Mouse (Mus musculus) embryonic facial prominence, embryonic 14.5 days (tissue): ENCODE data around the gene Coa7. TPM values are rescaled to one million over a fixed set of nuclear protein-coding genes. Genes with fewer than 3 reads are reported as not detected.
"Not testable (repeated sequence)": the region's sequence is repeated elsewhere in the genome, so short reads cannot be mapped to it uniquely, and the experiment has no call there.

Experiments
- ATAC-seq: fragments of 200-750 bp; cut with Nextera tagmentation; 2 replicates; pipeline ENCODE4 v1.8.0; 2017; ENCODE audit warnings: low read depth, moderate number of reproducible peaks, moderate TSS enrichment
- DNase-seq: peaks from one replicate; pipeline ENCODE4 v3.0.0-alpha.2; 2015; ENCODE audit warnings: low spot score
- H3K27ac ChIP-seq: fragments of 300-500 bp; sonication (generic); replicated peaks from 2 replicates; pipeline ENCODE4 v1.5.1; 2014; ENCODE audit warnings: low read depth, mild to moderate bottlenecking, low read length, moderate library complexity
- H3K27me3 ChIP-seq: fragments of 300-500 bp; sonication (generic); replicated peaks from 2 replicates; pipeline ENCODE4 v1.6.1; 2014; ENCODE audit warnings: low read length; ENCODE audit not compliant: control insufficient read depth, insufficient read depth
- H3K36me3 ChIP-seq: fragments of 300-500 bp; sonication (generic); 2 replicates; pipeline ENCODE4 v1.6.1; 2014; ENCODE audit warnings: low read length, mixed read lengths; ENCODE audit not compliant: control insufficient read depth, insufficient read depth
- H3K4me1 ChIP-seq: fragments of 300-500 bp; sonication (generic); 2 replicates; pipeline ENCODE4 v1.6.1; 2014; ENCODE audit warnings: antibody characterized with exemption, low read length; ENCODE audit not compliant: control insufficient read depth, insufficient read depth
- H3K4me2 ChIP-seq: fragments of 300-500 bp; sonication (generic); 2 replicates; pipeline ENCODE4 v1.6.1; 2014; ENCODE audit warnings: low read depth, mild to moderate bottlenecking, low read length, moderate library complexity, mixed read lengths
- H3K4me3 ChIP-seq: fragments of 300-500 bp; sonication (generic); 2 replicates; pipeline ENCODE4 v1.5.1; 2014; ENCODE audit warnings: low read depth, mild to moderate bottlenecking, low read length
- H3K9ac ChIP-seq: fragments of 300-500 bp; sonication (generic); 2 replicates; pipeline ENCODE4 v1.6.1; 2014; ENCODE audit warnings: low read depth, mild to moderate bottlenecking, low read length, moderate library complexity, mixed read lengths
- H3K9me3 ChIP-seq: fragments of 300-500 bp; sonication (generic); 2 replicates; pipeline ENCODE4 v1.6.1; 2016; ENCODE audit warnings: low read length; ENCODE audit not compliant: control insufficient read depth
- WGBS: fragments of 180-500 bp; shearing (Covaris S2); extraction: QIAGEN DNeasy Blood & Tissue Kit; methylation state at CpG from one replicate; pipeline ENCODE4 v1.1.7; 2014; 5-methylcytosine and 5-hydroxymethylcytosine counted together
- polyA plus RNA-seq: library from polyadenylated mRNA; unstranded; fragments of >200 nt; fragmentation: Nextera tagmentation; extraction: Ambion mirVana; gene quantifications from 2 replicates; pipeline ENCODE4 v1.2.1, GENCODE M21; 2014

Gene Coa7
- polyA plus RNA-seq, 1 experiment from 2014 or later, result 40.2 TPM

- Histone ChIP-seq H3K9ac (no peak overlapping the region), H3K27me3 (no peaks in the 10 kb centered on the region), H3K9me3 (no peaks in the 10 kb centered on the region), H3K4me3 (no peak overlapping the region), H3K4me1 (peaks cover 50% of the 10 kb centered on the region), H3K4me2 (no peak overlapping the region), H3K27ac (peak overlapping the region; percentile 84), H3K36me3 (no peaks in the 10 kb centered on the region)
- DNase-seq, result no peak
- WGBS, result 60% methylated on average over 3 of the region's 3 CpGs
- ATAC-seq, result no peak
Measured at GRCm38 (mm10) chr4:108349064-108349463, 21.1 kb downstream of the Coa7 start.

GRCm38 (mm10) chr4:108349836-108350547 lies 22.1 kb downstream of the Coa7 start:
- Histone ChIP-seq H3K36me3 (no peaks in the 10 kb centered on the region), H3K9ac (no peak overlapping the region), H3K27me3 (no peaks in the 10 kb centered on the region), H3K4me2 (0 out of 2 replicates have a peak overlapping the region, but pooled peaks have one; percentile 2), H3K27ac (peak overlapping the region; percentile 84), H3K4me3 (no peak overlapping the region), H3K9me3 (no peaks in the 10 kb centered on the region), H3K4me1 (peaks cover 44% of the 10 kb centered on the region)
- 25% methylated on average over 8 of the region's 8 CpGs for WGBS
- no peak for ATAC-seq
- no peak for DNase-seq

- H3K9ac ChIP-seq, result peak overlapping the region; percentile 19; the same call in 1 of the 2 replicates
- no peaks in the 10 kb centered on the region for H3K36me3 ChIP-seq
- no peaks in the 10 kb centered on the region for H3K9me3 ChIP-seq
- ATAC-seq (peak; percentile 91), DNase-seq (peak; percentile 93)
- 0% methylated on average over 8 of the region's 8 CpGs for WGBS
- no peak overlapping the region for H3K4me3 ChIP-seq
- H3K27me3 ChIP-seq, result no peaks in the 10 kb centered on the region
- H3K4me1 ChIP-seq, result peaks cover 36% of the 10 kb centered on the region
- peak overlapping the region; percentile 12; the same call in 1 of the 2 replicates for H3K4me2 ChIP-seq
- peak overlapping the region; percentile 84 for H3K27ac ChIP-seq
Measured at GRCm38 (mm10) chr4:108350819-108351218, 22.9 kb downstream of the Coa7 start.

GRCm38 (mm10) chr4:108353591-108353990 lies 25.7 kb downstream of the Coa7 start:
- not testable (repeated sequence) for H3K9me3 ChIP-seq, H3K27me3 ChIP-seq, H3K4me2 ChIP-seq, H3K9ac ChIP-seq, H3K36me3 ChIP-seq, ATAC-seq, H3K27ac ChIP-seq, DNase-seq, H3K4me3 ChIP-seq
- peaks cover 29% of the 10 kb centered on the region for H3K4me1 ChIP-seq

GRCm38 (mm10) chr4:108357458-108357857 lies 29.5 kb downstream of the Coa7 start:
- H3K4me1 ChIP-seq, result peaks cover 28% of the 10 kb centered on the region
- H3K4me3 ChIP-seq, result no peak overlapping the region
- WGBS, result 91% methylated on average over 8 of the region's 8 CpGs
- no peaks in the 10 kb centered on the region for H3K27me3 ChIP-seq
- no peak for ATAC-seq
- no peaks in the 10 kb centered on the region for H3K36me3 ChIP-seq
- no peak for DNase-seq
- H3K27ac ChIP-seq, result no peak overlapping the region
- H3K4me2 ChIP-seq, result no peak overlapping the region
- no peaks in the 10 kb centered on the region for H3K9me3 ChIP-seq
- no peak overlapping the region for H3K9ac ChIP-seq

GRCm38 (mm10) chr4:108358498-108358897 lies 30.6 kb downstream of the Coa7 start:
- ATAC-seq, result no peak
- no peaks in the 10 kb centered on the region for H3K27me3 ChIP-seq
- peaks cover 38% of the 10 kb centered on the region for H3K4me1 ChIP-seq
- no peak overlapping the region for H3K4me3 ChIP-seq
- DNase-seq, result no peak
- no peak overlapping the region for H3K9ac ChIP-seq
- no peak overlapping the region for H3K4me2 ChIP-seq
- H3K36me3 ChIP-seq, result no peaks in the 10 kb centered on the region
- H3K9me3 ChIP-seq, result no peaks in the 10 kb centered on the region
- 22% methylated on average over 4 of the region's 4 CpGs for WGBS
- H3K27ac ChIP-seq, result no peak overlapping the region

GRCm38 (mm10) chr4:108360136-108361055 lies 32.5 kb downstream of the Coa7 start:
- H3K4me3 ChIP-seq, result peak overlapping the region; percentile 26
- ATAC-seq, result peak; percentile 83
- peak overlapping the region; percentile 52 for H3K4me2 ChIP-seq
- no peaks in the 10 kb centered on the region for H3K36me3 ChIP-seq
- no peaks in the 10 kb centered on the region for H3K9me3 ChIP-seq
- peak overlapping the region; percentile 93 for H3K27ac ChIP-seq
- H3K27me3 ChIP-seq, result no peaks in the 10 kb centered on the region
- peak overlapping the region; percentile 50 for H3K9ac ChIP-seq
- DNase-seq, result peak; percentile 96
- peaks cover 46% of the 10 kb centered on the region for H3K4me1 ChIP-seq
- WGBS, result 4% methylated on average over 28 of the region's 28 CpGs

GRCm38 (mm10) chr4:108362321-108363261 lies 34.7 kb downstream of the Coa7 start:
- peak; percentile 73 for ATAC-seq

More at GRCm38 (mm10) chr4:108362321-108363261, 34.7 kb downstream of the Coa7 start:
- peak overlapping the region; percentile 1; the same call in 1 of the 2 replicates for H3K4me3 ChIP-seq
- peaks cover 46% of the 10 kb centered on the region for H3K4me1 ChIP-seq
- H3K9ac ChIP-seq, result peak overlapping the region; percentile 27
- peak overlapping the region; percentile 44 for H3K4me2 ChIP-seq
- DNase-seq, result peak; percentile 90
- no peaks in the 10 kb centered on the region for H3K9me3 ChIP-seq
- WGBS, result 5% methylated on average over 18 of the region's 18 CpGs
- H3K36me3 ChIP-seq, result no peaks in the 10 kb centered on the region
- H3K27ac ChIP-seq, result peak overlapping the region; percentile 93
- H3K27me3 ChIP-seq, result no peaks in the 10 kb centered on the region
